12 mouse cellular contexts compared by ENCODE assay signal in genomic region chr2:29646613-29647012, GRCm38 (mm10). TPM values are rescaled to one million over a fixed set of nuclear protein-coding genes. Genes with fewer than 3 reads are reported as not detected.
DNase-seq lines count a peak whose midpoint lies in the region; ATAC-seq and TF ChIP-seq lines count a peak whose summit lies in the region.
"Had no signal": no experiment of that assay in that cellular context is flagged by ENCODE, and none has a peak within 500 bp of the region (broad histone marks: within the 10 kb centered on the region; RNA-seq: fewer than 3 reads in every experiment).

No protein-coding gene starts in this region.

- no peak overlapping the region for H3K9ac ChIP-seq in forebrain, embryonic 13.5 days
- H3K9ac ChIP-seq: intestine, embryonic 15.5 days; liver, embryonic 14.5 days; neural tube, embryonic 12.5 days had no signal

- ATAC-seq in forebrain, embryonic 13.5 days: 0 out of 2 replicates have a peak, but pooled peaks have one; percentile 48
- ATAC-seq: intestine, embryonic 15.5 days had no signal

- TF ChIP-seq POLR2A in spleen, adult 2 months (IDR thresholded peaks at IDR 0.05; ENCODE audit: low read depth, low read length): no peak
- TF ChIP-seq POLR2A in thymus, adult 2 months (IDR thresholded peaks at IDR 0.05; ENCODE audit: control insufficient read depth, extremely low read depth, insufficient read depth, low read length, poor library complexity): no peak

- H3K4me2 ChIP-seq in forebrain, embryonic 13.5 days: no peak overlapping the region
- H3K4me2 ChIP-seq: intestine, embryonic 15.5 days; neural tube, embryonic 12.5 days had no signal

- TF ChIP-seq CTCF in spleen, adult 2 months (IDR thresholded peaks at IDR 0.05; ENCODE audit: extremely low read depth, insufficient read depth, insufficient read length, insufficient replicate concordance): no peak
- TF ChIP-seq CTCF in thymus, adult 2 months (IDR thresholded peaks at IDR 0.05; ENCODE audit: borderline replicate concordance, control insufficient read depth, extremely low read depth, insufficient read depth, low read length, poor library complexity): no peak

- no peaks in the 10 kb centered on the region for H3K27me3 ChIP-seq in forebrain, embryonic 13.5 days
- H3K27me3 ChIP-seq in forebrain, embryonic 10.5 days (ENCODE audit: poor library complexity, severe bottlenecking): no peaks in the 10 kb centered on the region
- no peaks in the 10 kb centered on the region for H3K27me3 ChIP-seq in spleen, adult 2 months (ENCODE audit: control insufficient read depth, insufficient read depth, low read length)
- no peaks in the 10 kb centered on the region for H3K27me3 ChIP-seq in thymus, adult 2 months (ENCODE audit: control insufficient read depth, insufficient read depth, low read length)
- H3K27me3 ChIP-seq: intestine, embryonic 15.5 days; neural tube, embryonic 12.5 days had no signal

- H3K4me3 ChIP-seq in forebrain, embryonic 13.5 days: no peak overlapping the region
- H3K4me3 ChIP-seq in forebrain, embryonic 10.5 days: no peak overlapping the region
- H3K4me3 ChIP-seq in spleen, adult 2 months (ENCODE audit: extremely low read depth, insufficient read depth, insufficient read length): no peak overlapping the region
- H3K4me3 ChIP-seq in thymus, adult 2 months (ENCODE audit: control insufficient read depth, insufficient read depth, low read length): no peak overlapping the region
- H3K4me3 ChIP-seq: intestine, embryonic 15.5 days; neural tube, embryonic 12.5 days had no signal

- peak overlapping the region; percentile 20; the same call in 1 of the 2 replicates for H3K27ac ChIP-seq in forebrain, embryonic 13.5 days
- no peak overlapping the region for H3K27ac ChIP-seq in forebrain, embryonic 10.5 days
- H3K27ac ChIP-seq in spleen, adult 2 months (ENCODE audit: insufficient read depth, low read length): peak overlapping the region; percentile 36
- no peak overlapping the region for H3K27ac ChIP-seq in thymus, adult 2 months (ENCODE audit: control insufficient read depth, insufficient read depth, low read length)
- H3K27ac ChIP-seq: intestine, embryonic 15.5 days; liver, embryonic 14.5 days; neural tube, embryonic 12.5 days had no signal

- no peaks in the 10 kb centered on the region for H3K9me3 ChIP-seq in forebrain, embryonic 13.5 days (replicated peaks)
- no peaks in the 10 kb centered on the region for H3K9me3 ChIP-seq in forebrain, embryonic 10.5 days
- H3K9me3 ChIP-seq: intestine, embryonic 15.5 days; neural tube, embryonic 12.5 days had no signal

- 0 out of 2 replicates have a peak, but pooled peaks cover 5% of the 10 kb centered on the region for H3K36me3 ChIP-seq in forebrain, embryonic 13.5 days (ENCODE audit: poor library complexity, severe bottlenecking)
- peaks cover 19% of the 10 kb centered on the region for H3K36me3 ChIP-seq in forebrain, embryonic 10.5 days (replicated peaks)
- no peaks in the 10 kb centered on the region for H3K36me3 ChIP-seq in spleen, adult 2 months (ENCODE audit: control insufficient read depth, insufficient read depth, low read length)
- no peaks in the 10 kb centered on the region for H3K36me3 ChIP-seq in thymus, adult 2 months (ENCODE audit: control insufficient read depth, insufficient read depth, low read length)
- H3K36me3 ChIP-seq: neural tube, embryonic 12.5 days had no signal

- H3K4me1 ChIP-seq in forebrain, embryonic 13.5 days: peaks cover 46% of the 10 kb centered on the region
- peaks cover 31% of the 10 kb centered on the region for H3K4me1 ChIP-seq in forebrain, embryonic 10.5 days
- peaks cover 27% of the 10 kb centered on the region; the same call in 1 of the 2 replicates for H3K4me1 ChIP-seq in spleen, adult 2 months (ENCODE audit: control insufficient read depth, insufficient read depth, insufficient read length)
- peaks cover 5% of the 10 kb centered on the region for H3K4me1 ChIP-seq in thymus, adult 2 months (replicated peaks; ENCODE audit: control insufficient read depth, insufficient read depth, low read length)

- no peak for DNase-seq in forebrain, embryonic 10.5 days (ENCODE audit: extremely low spot score, low spot score)
- DNase-seq in kidney, postnatal 10 days: peak; percentile 44
- no peak for DNase-seq in kidney, adult 8-10 months
- no peak for DNase-seq in spleen, adult 2 months (ENCODE audit: low read depth in 1 of 2, low spot score in 2 of 2)
- DNase-seq in spleen, postnatal 14 days (ENCODE audit: low spot score in 2 of 2): no peak
- DNase-seq in adrenal gland, postnatal 4 days (ENCODE audit: low spot score in 2 of 2): no peak
- DNase-seq in thymus, adult 2 months: no peak
- DNase-seq: right cerebral cortex, adult 18-20 months had no signal

- 80% methylated on average over 3 of the region's 3 CpGs for WGBS in forebrain, embryonic 13.5 days
- WGBS in forebrain, embryonic 10.5 days: 89% methylated on average over 3 of the region's 3 CpGs
- 76% methylated on average over 3 of the region's 3 CpGs for WGBS in spleen, adult 2 months
- WGBS in thymus, adult 2 months: 95% methylated on average over 3 of the region's 3 CpGs

RNA-seq across cellular contexts. Expression of gene Rapgef1, which starts 27.1 kb away (rescaled TPM):
- polyA plus RNA-seq in forebrain, embryonic 13.5 days (2015; fragmentation: Nextera tagmentation; extraction: Ambion mirVana): 17.8 and 19.2 TPM in 2 replicates
- polyA plus RNA-seq in forebrain, embryonic 10.5 days (2016; fragmentation: Nextera tagmentation; extraction: Ambion mirVana): 15.9 and 17.2 TPM in 2 replicates
- polyA plus RNA-seq in spleen, adult 2 months (2012; rRNA removed): 75.1 and 95.9 TPM in 2 replicates
- total RNA-seq in adrenal gland, postnatal 4 days (2021): 10 to 100 TPM; 64.6 to 65.1 TPM
- 132 and 143 TPM in 2 replicates for polyA plus RNA-seq in thymus, adult 2 months (2012; rRNA removed)

Comparison
In these comparisons a context has a peak if more than half of its experiments do, and no peak if none do; other contexts are left out.
1. H3K27ac ChIP-seq: peak in forebrain, embryonic 13.5 days (single experiment) and spleen, adult 2 months (single experiment); none in forebrain, embryonic 10.5 days (single experiment) and thymus, adult 2 months (single experiment).